Mouse (Mus musculus) E14TG2a.4 (cell line): ENCODE data around the gene Kirrel.

ENCODE experiments used
- CTCF ChIP-seq: conservative IDR thresholded peaks from 2 replicates; pipeline ENCODE4 v1.5.1; 2014; ENCODE audit warnings: low read length
- NANOG ChIP-seq: IDR thresholded peaks from 2 replicates; pipeline ENCODE4 v1.6.1; 2014; ENCODE audit warnings: borderline replicate concordance, low read length, mixed read lengths

GRCm38 (mm10) chr3:87154398-87155287 is 19.9 kb downstream of the Kirrel start:
- TF ChIP-seq CTCF (no peak), NANOG (no peak)
